Mouse (Mus musculus) embryonic facial prominence, embryonic 11.5 days (tissue): Measurements from ENCODE around the gene Bbc3. TPM values are rescaled to one million over a fixed set of nuclear protein-coding genes. Genes with fewer than 3 reads are reported as not detected.

Source experiments
- ATAC-seq: fragments of 200-750 bp; cut with Nextera tagmentation; replicated peaks from 2 replicates; pipeline ENCODE4 v1.8.0; 2017; ENCODE audit warnings: low read depth; ENCODE audit not compliant: insufficient number of reproducible peaks, low FRiP score, low TSS enrichment
- DNase-seq: peaks from one replicate; pipeline ENCODE4 v3.0.0-alpha.2; 2015; ENCODE audit warnings: low spot score
- H3K27ac ChIP-seq: fragments of 300-500 bp; sonication (generic); replicated peaks from 2 replicates; pipeline ENCODE4 v1.5.1; 2014; ENCODE audit warnings: mild to moderate bottlenecking, low read depth, low read length, control low read depth
- H3K27me3 ChIP-seq: fragments of 300-500 bp; sonication (generic); 2 replicates; pipeline ENCODE4 v1.6.1; 2014; ENCODE audit warnings: mild to moderate bottlenecking, low read length, moderate library complexity, mixed read lengths; ENCODE audit not compliant: control insufficient read depth, insufficient read depth
- H3K36me3 ChIP-seq: fragments of 300-500 bp; sonication (generic); replicated peaks from 2 replicates; pipeline ENCODE4 v1.6.1; 2014; ENCODE audit warnings: low read depth, mild to moderate bottlenecking, low read length, moderate library complexity, mixed read lengths; ENCODE audit not compliant: control insufficient read depth, insufficient read depth
- H3K4me1 ChIP-seq: fragments of 300-500 bp; sonication (generic); 2 replicates; pipeline ENCODE4 v1.6.1; 2014; ENCODE audit warnings: low read length, mixed read lengths; ENCODE audit not compliant: control insufficient read depth, insufficient read depth
- H3K4me2 ChIP-seq: fragments of 300-500 bp; sonication (generic); 2 replicates; pipeline ENCODE4 v1.6.1; 2014; ENCODE audit warnings: low read depth, mild to moderate bottlenecking, control low read depth, low read length, moderate library complexity
- H3K4me3 ChIP-seq: fragments of 300-500 bp; sonication (generic); 2 replicates; pipeline ENCODE4 v1.5.1; 2014; ENCODE audit warnings: low read depth, low read length, control low read depth
- H3K9ac ChIP-seq: fragments of 300-500 bp; sonication (generic); replicated peaks from 2 replicates; pipeline ENCODE4 v1.6.1; 2014; ENCODE audit warnings: mild to moderate bottlenecking, control low read depth, low read length
- H3K9me3 ChIP-seq: fragments of 300-500 bp; sonication (generic); replicated peaks from 2 replicates; pipeline ENCODE4 v1.6.1; 2016; ENCODE audit warnings: mild to moderate bottlenecking, low read length, inconsistent platforms, mixed read lengths; ENCODE audit not compliant: control insufficient read depth
- WGBS: fragments of 180-500 bp; shearing (Covaris S2); extraction: QIAGEN DNeasy Blood & Tissue Kit; methylation state at CpG from one replicate; pipeline ENCODE4 v1.1.7; 2014; 5-methylcytosine and 5-hydroxymethylcytosine counted together
- polyA plus RNA-seq: library from polyadenylated mRNA; unstranded; fragments of >200 nt; fragmentation: Nextera tagmentation; extraction: Ambion mirVana; gene quantifications from 2 replicates; pipeline ENCODE4 v1.2.1, GENCODE M21; 2014

The Bbc3 gene
- polyA plus RNA-seq, 1 experiment from 2014 or later: 5.9 TPM

- H3K9ac ChIP-seq: no peak overlapping the region
- no peak for ATAC-seq
- H3K36me3 ChIP-seq: peaks cover 7% of the 10 kb centered on the region; the same call in 1 of the 2 replicates
- WGBS: 72% methylated on average over 9 of the region's 9 CpGs
- no peak overlapping the region for H3K27ac ChIP-seq
- H3K27me3 ChIP-seq: no peaks in the 10 kb centered on the region
- no peaks in the 10 kb centered on the region for H3K9me3 ChIP-seq
- no peak for DNase-seq
- H3K4me1 ChIP-seq: no peaks in the 10 kb centered on the region
- peak overlapping the region; percentile 53 for H3K4me3 ChIP-seq
- H3K4me2 ChIP-seq: no peak overlapping the region
Measured at GRCm38 (mm10) chr7:16284904-16285303, 23.3 kb upstream of the Bbc3 start.

- Histone ChIP-seq H3K4me3 (peak overlapping the region; percentile 53), H3K36me3 (peaks cover 7% of the 10 kb centered on the region; the same call in 1 of the 2 replicates), H3K27ac (0 out of 2 replicates have a peak overlapping the region, but pooled peaks have one; percentile 13), H3K27me3 (no peaks in the 10 kb centered on the region), H3K9ac (peak overlapping the region; percentile 28), H3K4me2 (peak overlapping the region; percentile 55), H3K9me3 (no peaks in the 10 kb centered on the region), H3K4me1 (no peaks in the 10 kb centered on the region)
- peak; percentile 66 for ATAC-seq
- DNase-seq: peak; percentile 60
- WGBS: 2% methylated on average over 14 of the region's 14 CpGs
Measured at GRCm38 (mm10) chr7:16285450-16286025, 22.7 kb upstream of the Bbc3 start.

GRCm38 (mm10) chr7:16286026-16286961 lies 21.9 kb upstream of the Bbc3 start, which contains the start of gene Ccdc9:
Gene Ccdc9 (minus strand): TSS chr7:16286795.
- Histone ChIP-seq H3K4me1 (no peaks in the 10 kb centered on the region), H3K9ac (peak within 1 kb of the TSS; percentile 64), H3K9me3 (no peaks in the 10 kb centered on the region), H3K36me3 (peaks cover 7% of the 10 kb centered on the region; the same call in 1 of the 2 replicates), H3K4me2 (peak within 1 kb of the TSS; percentile 55), H3K27ac (peak within 1 kb of the TSS; percentile 74), H3K4me3 (peak within 1 kb of the TSS; percentile 53), H3K27me3 (no peaks in the 10 kb centered on the region)
- WGBS: 1% methylated on average over 57 of the region's 70 CpGs
- DNase-seq (peak; percentile 99), ATAC-seq (peak; percentile 86)

GRCm38 (mm10) chr7:16287016-16287415 lies 21.2 kb upstream of the Bbc3 start:
- Histone ChIP-seq H3K9me3 (no peaks in the 10 kb centered on the region), H3K4me3 (peak overlapping the region; percentile 53), H3K4me2 (peak overlapping the region; percentile 37), H3K36me3 (peaks cover 7% of the 10 kb centered on the region; the same call in 1 of the 2 replicates), H3K27me3 (no peaks in the 10 kb centered on the region), H3K27ac (no peak overlapping the region), H3K9ac (peak overlapping the region; percentile 64), H3K4me1 (no peaks in the 10 kb centered on the region)
- no peak for ATAC-seq
- no peak for DNase-seq
- WGBS: 82% methylated on average over 2 of the region's 2 CpGs

GRCm38 (mm10) chr7:16287791-16288190 lies 20.4 kb upstream of the Bbc3 start:
- DNase-seq: no peak
- ATAC-seq: no peak
- Histone ChIP-seq H3K27me3 (no peaks in the 10 kb centered on the region), H3K27ac (no peak overlapping the region), H3K9me3 (no peaks in the 10 kb centered on the region), H3K36me3 (peaks cover 5% of the 10 kb centered on the region; the same call in 1 of the 2 replicates), H3K9ac (no peak overlapping the region), H3K4me2 (no peak overlapping the region), H3K4me3 (no peak overlapping the region), H3K4me1 (no peaks in the 10 kb centered on the region)
- WGBS: 75% methylated on average over 1 of the region's 1 CpGs

- Histone ChIP-seq H3K9ac (no peak overlapping the region), H3K27ac (no peak overlapping the region), H3K4me1 (no peaks in the 10 kb centered on the region; the same call in 1 of the 2 replicates), H3K27me3 (no peaks in the 10 kb centered on the region), H3K9me3 (no peaks in the 10 kb centered on the region), H3K4me3 (peak overlapping the region; percentile 43; the same call in 1 of the 2 replicates), H3K36me3 (no peaks in the 10 kb centered on the region), H3K4me2 (no peak overlapping the region; the same call in 1 of the 2 replicates)
- WGBS: 33% methylated on average over 4 of the region's 4 CpGs
- DNase-seq: peak; percentile 65
- no peak for ATAC-seq
Measured at GRCm38 (mm10) chr7:16294346-16294745, 13.8 kb upstream of the Bbc3 start.

GRCm38 (mm10) chr7:16294837-16295236 lies 13.4 kb upstream of the Bbc3 start:
- peak; percentile 71 for ATAC-seq
- WGBS: under 1% methylated on average over 23 of the region's 23 CpGs
- H3K27me3 ChIP-seq: no peaks in the 10 kb centered on the region

More at GRCm38 (mm10) chr7:16294837-16295236, 13.4 kb upstream of the Bbc3 start:
- peak; percentile 95 for DNase-seq
- Histone ChIP-seq H3K4me1 (no peaks in the 10 kb centered on the region; the same call in 1 of the 2 replicates), H3K36me3 (no peaks in the 10 kb centered on the region), H3K9me3 (no peaks in the 10 kb centered on the region), H3K4me2 (peak overlapping the region; percentile 85), H3K27ac (peak overlapping the region; percentile 82), H3K9ac (peak overlapping the region; percentile 63), H3K4me3 (peak overlapping the region; percentile 43)
